Mouse (Mus musculus): ENCODE measurements around the gene Gm47841.

Gm47841 gene

GRCm38 (mm10) chr15:101074067-101074466 is 26.9 kb upstream of the Gm47841 start:
- DNase-seq (ENCODE audit: low read depth, low spot score), result no peak

- DNase-seq (ENCODE audit: low read depth, low spot score), result no peak
Measured at GRCm38 (mm10) chr15:101072736-101073135, 25.5 kb upstream of the Gm47841 start.

GRCm38 (mm10) chr15:101070762-101071161 is 23.6 kb upstream of the Gm47841 start:
- no peak for DNase-seq (ENCODE audit: low read depth, low spot score)

DNA sequence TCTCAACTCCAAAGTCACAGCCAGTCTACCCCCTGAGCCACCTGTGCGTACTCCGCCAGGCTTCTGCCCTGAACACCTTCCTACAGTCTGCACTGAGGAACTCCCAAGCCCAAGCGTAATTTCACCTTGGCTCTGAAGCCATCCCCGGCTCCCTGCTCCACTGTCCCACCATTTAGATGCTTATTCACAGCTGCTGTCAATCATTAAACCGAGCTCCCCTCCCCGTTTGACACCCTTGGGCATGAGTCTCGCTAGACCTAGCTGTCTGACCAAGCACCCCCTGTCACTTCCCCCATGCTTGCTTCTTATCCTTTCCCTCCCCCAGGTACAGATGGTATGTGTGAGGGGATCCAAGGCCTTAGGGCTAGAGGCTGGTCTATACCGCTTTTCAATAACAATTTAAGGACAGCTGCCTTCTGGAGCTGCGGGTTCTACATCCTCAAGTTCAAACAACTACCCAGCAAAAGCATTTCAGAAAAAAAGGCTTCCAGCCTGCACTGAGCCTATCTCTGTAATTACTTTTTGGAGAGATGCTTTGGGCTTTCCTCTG is 22.5 kb upstream of the Gm47841 start:
- no peak for DNase-seq (ENCODE audit: low read depth, low spot score)

DNA sequence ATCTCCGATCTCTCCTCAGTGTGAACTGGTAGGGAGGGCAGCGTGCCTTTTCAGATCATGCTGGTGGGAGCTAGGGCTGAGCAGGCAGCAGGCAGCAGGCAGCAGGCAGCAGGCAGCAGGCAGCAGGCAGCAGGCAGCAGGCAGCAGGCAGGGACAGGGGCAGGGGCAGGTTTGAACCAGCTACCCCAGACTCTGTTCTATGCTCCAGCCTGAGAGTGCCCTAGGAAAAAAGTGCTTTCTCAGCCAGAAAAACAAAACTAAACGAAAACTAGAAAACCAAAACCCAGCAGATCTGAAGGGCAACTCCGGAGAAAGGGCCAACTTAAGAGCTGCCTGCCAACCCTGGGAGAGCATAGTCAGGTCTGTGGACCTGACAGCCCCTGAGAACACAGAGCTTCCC is 21.5 kb upstream of the Gm47841 start:
- no peak for DNase-seq (ENCODE audit: low read depth, low spot score)

- DNase-seq (ENCODE audit: low read depth, low spot score), result no peak
Measured at GRCm38 (mm10) chr15:101068029-101068428, 20.8 kb upstream of the Gm47841 start.

DNA sequence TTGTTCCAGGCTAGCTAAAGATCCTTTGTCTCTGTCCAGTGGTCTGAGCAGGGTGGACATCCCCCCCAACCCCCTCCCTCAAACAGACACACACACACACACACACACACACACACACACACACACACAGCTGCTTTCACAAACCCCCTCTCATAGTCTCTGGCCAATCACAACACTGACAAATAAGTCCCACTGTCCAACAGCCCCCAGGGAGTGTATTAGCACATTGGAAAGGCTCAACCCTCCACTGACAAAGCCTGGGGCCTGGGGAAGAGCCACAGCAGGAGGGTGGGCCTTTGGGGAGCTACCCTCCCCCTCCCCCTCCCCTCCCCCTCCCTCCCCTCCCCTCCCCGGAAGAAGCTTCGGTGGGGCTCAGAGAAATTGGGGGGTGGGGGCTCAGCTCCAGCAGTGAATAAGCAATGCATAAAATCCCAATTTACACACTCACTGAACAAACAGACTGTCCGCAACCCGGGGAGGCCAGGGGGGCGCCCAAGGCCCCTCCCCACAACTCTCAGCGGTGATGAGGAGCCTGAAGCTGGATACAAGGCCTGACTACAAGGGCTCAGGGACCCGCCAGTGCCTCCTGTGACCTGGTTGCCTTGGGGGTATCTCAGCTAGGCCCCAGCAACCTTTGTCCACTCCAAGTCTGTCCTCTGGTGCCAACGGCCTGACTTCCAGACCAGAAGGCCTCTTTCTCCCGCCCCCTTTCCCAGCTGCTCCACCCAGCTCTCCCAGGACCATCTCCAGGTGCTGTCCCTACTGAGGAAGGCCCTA is 19.9 kb upstream of the Gm47841 start:
- DNase-seq (ENCODE audit: low read depth, low spot score), result no peak

GRCm38 (mm10) chr15:101066364-101066847 is 19.2 kb upstream of the Gm47841 start:
- no peak for DNase-seq (ENCODE audit: low read depth, low spot score)

DNA sequence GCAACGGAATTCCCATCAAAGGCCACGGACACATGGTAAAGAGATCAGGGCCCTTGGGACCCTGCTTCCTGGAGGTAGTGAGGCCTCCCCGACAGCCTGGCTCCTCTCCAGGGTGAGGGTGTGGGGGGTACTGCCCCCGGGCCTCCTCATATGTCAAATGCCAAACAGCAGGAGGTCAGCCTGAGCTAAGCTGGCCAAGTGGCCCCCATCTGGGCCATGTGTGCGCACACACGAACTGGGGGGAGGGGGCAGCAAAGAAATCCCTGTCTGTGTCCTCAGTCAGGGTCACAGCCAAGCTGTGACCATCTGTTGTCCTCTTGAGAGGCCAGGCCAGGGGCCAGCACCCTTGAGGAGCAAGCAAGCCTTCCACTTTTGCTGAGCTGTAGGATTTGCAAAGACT is 17.9 kb upstream of the Gm47841 start:
- DNase-seq (ENCODE audit: low read depth, low spot score), result no peak

GRCm38 (mm10) chr15:101060280-101060852 is 13.2 kb upstream of the Gm47841 start:
- no peak for DNase-seq (ENCODE audit: low read depth, low spot score)

DNA sequence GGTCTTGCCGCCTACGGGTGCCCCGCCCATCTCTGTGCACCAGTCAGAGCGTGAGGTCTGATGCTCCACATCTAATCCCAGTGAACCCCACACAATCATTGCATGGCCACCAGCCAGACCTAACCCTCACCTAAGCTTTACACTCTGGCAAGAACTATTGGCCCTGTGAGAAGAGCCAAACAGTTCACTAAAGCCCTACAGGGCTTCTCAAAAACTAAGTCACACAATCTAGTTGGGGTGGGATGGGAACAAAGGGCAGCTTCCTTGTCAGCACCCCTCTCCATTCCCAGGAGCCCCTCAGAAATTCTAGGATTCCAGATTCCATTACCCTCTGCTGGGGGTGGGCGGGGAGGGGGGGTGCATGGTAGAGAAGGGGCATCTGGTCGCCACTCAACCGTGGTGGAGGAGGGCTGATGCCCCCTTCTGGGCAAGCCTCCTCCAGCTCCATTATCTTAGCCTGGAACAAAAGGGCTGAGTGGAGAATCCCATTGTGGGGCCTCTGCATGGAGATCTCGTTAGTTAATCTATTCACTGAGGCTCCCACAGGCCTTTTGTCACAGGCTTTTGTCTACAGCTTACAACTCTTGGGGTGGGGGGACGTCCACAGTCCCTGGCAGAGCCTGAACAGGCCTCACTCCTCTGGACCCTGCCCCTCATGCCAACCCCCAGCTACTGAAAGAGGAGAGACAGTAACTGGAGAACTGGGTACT is 12.5 kb upstream of the Gm47841 start:
- DNase-seq (ENCODE audit: low read depth, low spot score), result no peak

- peak; percentile 36 for DNase-seq (ENCODE audit: low read depth, low spot score)
Measured at GRCm38 (mm10) chr15:101056225-101056624, 9.0 kb upstream of the Gm47841 start.

DNA sequence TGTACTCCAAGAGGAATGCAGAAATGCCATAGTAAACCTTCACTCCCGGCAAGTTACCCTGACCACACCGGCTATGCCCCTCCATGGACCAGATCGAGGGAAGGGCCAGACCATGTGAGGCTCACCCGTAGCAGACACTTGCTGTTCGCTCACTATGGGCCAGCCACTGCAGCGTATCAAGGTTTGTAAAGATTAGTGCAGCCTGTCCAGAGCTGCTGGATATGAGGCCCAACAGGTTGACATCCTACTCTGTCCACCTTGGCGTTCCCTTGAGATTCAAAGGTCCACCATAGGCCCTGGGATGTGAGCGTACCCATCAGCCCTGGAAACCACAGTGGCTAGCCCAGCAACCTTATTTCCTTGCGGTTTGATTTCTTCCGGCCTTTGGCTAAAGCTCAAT is 7.3 kb upstream of the Gm47841 start:
- no peak for DNase-seq (ENCODE audit: low read depth, low spot score)

GRCm38 (mm10) chr15:101053832-101054459 is 6.7 kb upstream of the Gm47841 start:
- no peak for DNase-seq (ENCODE audit: low read depth, low spot score)

DNA sequence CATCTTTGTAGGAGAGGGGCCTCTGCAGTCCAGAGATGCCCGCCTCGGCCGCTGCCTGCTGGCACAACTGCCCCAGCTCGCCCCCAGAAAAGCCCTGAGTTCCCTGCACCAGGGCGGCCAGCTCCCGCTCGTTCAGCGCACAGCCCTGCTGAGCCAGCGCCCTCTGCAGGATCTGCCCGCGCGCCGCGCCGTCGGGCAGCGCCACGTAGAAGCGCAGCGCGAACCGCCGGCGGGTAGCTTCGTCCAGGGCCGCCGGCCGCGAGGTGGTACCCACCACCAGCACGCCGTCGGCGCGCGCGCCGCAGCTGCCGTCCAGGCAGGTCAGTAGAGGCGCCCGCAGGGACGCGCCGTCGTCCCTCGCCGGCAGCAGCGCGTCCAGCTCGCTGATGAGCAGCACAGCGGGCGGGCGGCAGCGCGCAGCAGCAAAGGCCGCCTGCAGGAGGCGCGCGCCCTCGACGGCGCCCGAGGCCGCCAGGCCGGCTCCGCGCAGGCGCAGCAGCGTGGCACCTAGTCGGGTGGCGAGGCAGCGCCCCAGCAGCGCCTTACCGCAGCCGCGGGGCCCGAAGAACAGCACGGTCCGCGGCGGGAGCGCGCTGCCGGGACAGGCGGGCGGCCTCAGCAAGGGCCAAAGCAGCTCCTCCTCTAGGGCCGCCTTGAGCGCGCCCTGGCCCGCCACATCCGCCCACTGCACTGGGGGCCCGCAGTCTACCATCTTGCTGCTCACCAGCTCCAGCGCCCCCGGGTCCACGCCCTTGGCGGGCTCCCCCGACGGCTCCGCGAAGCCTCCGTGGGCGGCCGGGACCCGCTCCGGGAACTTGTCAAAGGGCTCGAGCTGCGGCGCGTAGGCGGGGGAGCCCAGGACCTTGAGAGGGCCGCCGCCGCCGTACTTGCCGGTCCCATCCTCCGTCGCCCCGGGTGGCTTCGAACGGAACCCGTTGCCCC is 5.6 kb upstream of the Gm47841 start:
- no peak for DNase-seq (ENCODE audit: low read depth, low spot score)

- DNase-seq (ENCODE audit: low read depth, low spot score), result no peak
Measured at GRCm38 (mm10) chr15:101051869-101052268, 4.7 kb upstream of the Gm47841 start.

- no peak for DNase-seq (ENCODE audit: low read depth, low spot score)
Measured at GRCm38 (mm10) chr15:101048338-101048896, 1.2 kb upstream of the Gm47841 start.

DNA sequence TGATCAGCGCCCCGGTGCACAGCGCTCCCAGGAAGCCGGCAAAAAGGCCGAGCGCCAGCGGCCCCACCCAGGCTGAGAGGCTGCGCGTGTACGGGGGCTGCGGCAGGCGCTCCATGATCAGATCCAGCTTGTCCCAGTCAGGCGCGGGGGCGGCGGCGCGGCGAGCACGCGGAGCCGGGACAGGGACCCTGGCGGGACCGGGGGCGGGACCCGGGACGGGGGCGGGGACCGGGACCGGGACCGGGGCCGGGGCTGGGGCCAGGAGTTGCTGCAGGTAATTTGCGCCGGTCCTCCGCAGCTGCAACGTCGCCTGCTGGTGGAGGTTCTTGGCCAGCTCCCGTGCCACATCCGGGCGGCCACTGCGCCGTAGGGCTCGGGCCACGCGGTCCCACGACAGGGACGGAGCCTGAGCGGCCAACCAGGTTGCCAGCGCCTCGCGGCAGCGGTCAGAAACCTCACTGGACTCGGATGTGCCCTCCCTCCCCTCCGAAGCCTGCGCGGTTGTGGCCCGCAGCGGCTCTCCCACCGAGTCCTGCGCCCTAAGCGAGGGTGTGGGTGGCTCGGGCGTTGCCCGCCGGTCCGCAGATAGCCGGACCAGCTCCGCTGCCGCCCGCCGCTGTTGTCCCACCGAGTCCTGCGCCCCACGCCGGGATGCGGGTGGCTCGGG is 537 bp downstream of the Gm47841 start:
- no peak for DNase-seq (ENCODE audit: low read depth, low spot score)

DNA sequence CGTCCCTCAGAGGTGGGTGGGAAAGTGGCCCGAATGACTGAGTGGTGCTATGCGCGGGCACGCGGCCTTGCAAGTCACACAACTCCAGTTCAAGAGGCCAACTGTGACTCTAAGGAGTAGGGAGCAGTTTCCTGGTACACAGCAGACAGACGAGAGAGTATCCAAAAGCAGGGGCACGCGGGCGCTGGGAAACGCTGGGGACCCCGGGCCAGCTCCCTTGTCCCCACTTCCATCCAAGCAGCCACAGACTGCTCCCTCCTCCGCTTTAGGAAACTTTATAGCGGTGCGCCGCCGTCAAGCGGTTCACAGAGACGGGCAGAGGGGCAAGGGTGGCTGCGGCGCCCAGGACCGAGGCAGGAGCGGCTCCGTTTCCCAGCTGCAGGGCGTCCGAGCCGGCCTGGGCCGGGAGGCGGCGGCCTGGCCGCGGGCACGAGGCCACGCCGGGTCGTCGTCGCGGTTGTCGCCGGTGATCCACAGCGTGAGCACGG is 1.1 kb downstream of the Gm47841 start:
- DNase-seq (ENCODE audit: low read depth, low spot score), result no peak

DNA sequence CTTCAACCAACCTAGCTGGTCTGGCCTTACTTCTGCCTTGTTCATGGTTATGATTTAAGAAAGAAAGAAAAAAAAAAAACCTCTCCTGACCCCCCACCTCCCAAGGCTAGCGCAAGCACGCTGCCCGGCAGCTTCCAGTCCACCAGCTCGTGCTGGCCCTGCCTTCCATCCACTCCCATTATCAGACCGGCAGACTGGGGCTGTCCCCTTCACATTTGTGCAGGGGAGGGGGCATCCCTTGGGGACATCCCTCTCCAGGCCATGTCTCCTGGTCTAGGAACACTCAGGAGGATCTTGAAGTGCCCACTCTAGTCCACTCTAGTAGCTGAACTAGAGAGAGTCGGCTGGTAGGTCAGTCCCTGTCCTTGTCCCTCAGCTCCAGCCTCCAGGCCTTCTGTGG is 2.7 kb downstream of the Gm47841 start:
- DNase-seq (ENCODE audit: low read depth, low spot score), result no peak
